Mouse (Mus musculus) forebrain, postnatal 0 days (tissue): Measurements from ENCODE around the gene Vcpkmt. TPM values are rescaled to one million over a fixed set of nuclear protein-coding genes. Genes with fewer than 3 reads are reported as not detected.

ENCODE experiments used
- ATAC-seq: fragments of 200-750 bp; cut with Nextera tagmentation; 2 replicates; pipeline ENCODE4 v1.8.0; 2017; ENCODE audit warnings: mild to moderate bottlenecking, moderate library complexity
- DNase-seq: peaks from one replicate; pipeline ENCODE4 v3.0.0-alpha.2; 2015
- H3K27ac ChIP-seq: fragments of 300-500 bp; sonication (generic); 2 replicates; pipeline ENCODE4 v1.5.1; 2014; ENCODE audit warnings: low read depth, mild to moderate bottlenecking, antibody characterized with exemption, low read length, moderate library complexity, mixed read lengths
- H3K27me3 ChIP-seq: fragments of 300-500 bp; sonication (generic); 2 replicates; pipeline ENCODE4 v1.6.1; 2014; ENCODE audit warnings: mild to moderate bottlenecking, low read length, mixed read lengths; ENCODE audit not compliant: insufficient read depth
- H3K36me3 ChIP-seq: fragments of 300-500 bp; sonication (generic); 2 replicates; pipeline ENCODE4 v1.6.1; 2014; ENCODE audit warnings: mild to moderate bottlenecking, moderate library complexity; ENCODE audit not compliant: insufficient read depth
- H3K4me1 ChIP-seq: fragments of 300-500 bp; sonication (generic); 2 replicates; pipeline ENCODE4 v1.6.1; 2014; ENCODE audit warnings: antibody characterized with exemption; ENCODE audit not compliant: insufficient read depth
- H3K4me2 ChIP-seq: fragments of 300-500 bp; sonication (generic); 2 replicates; pipeline ENCODE4 v1.6.1; 2014; ENCODE audit warnings: low read depth, mild to moderate bottlenecking, moderate library complexity
- H3K4me3 ChIP-seq: fragments of 300-500 bp; sonication (generic); 2 replicates; pipeline ENCODE4 v1.5.1; 2014; ENCODE audit warnings: low read depth, low read length, mixed read lengths
- H3K9ac ChIP-seq: fragments of 300-500 bp; sonication (generic); 2 replicates; pipeline ENCODE4 v1.6.1; 2014; ENCODE audit warnings: mild to moderate bottlenecking
- H3K9me3 ChIP-seq: fragments of 300-500 bp; sonication (generic); 2 replicates; pipeline ENCODE4 v1.6.1; 2016; ENCODE audit warnings: low read length
- CTCF ChIP-seq: sonication (generic); IDR thresholded peaks from 2 replicates; pipeline ENCODE4 v1.5.1; 2016; ENCODE audit warnings: antibody characterized with exemption, control low read depth, low read depth
- WGBS: fragments of 180-500 bp; shearing (Covaris S2); extraction: QIAGEN DNeasy Blood & Tissue Kit; methylation state at CpG from one replicate; pipeline ENCODE4 v1.1.7; 2014; 5-methylcytosine and 5-hydroxymethylcytosine counted together
- microRNA-seq, 2 experiments: library from miRNA; unstranded; fragments of <30 nt; microRNA quantifications; one replicate each; pipeline ENCODE4; 2016
- polyA plus RNA-seq: library from polyadenylated mRNA; unstranded; fragments of >200 nt; fragmentation: Nextera tagmentation; extraction: Ambion mirVana; gene quantifications from 2 replicates; pipeline ENCODE4 v1.2.1, GENCODE M21; 2015
- total RNA-seq: library from RNA; depleted of rRNA; stranded (reverse); fragments of >200 nt; gene quantifications from 2 replicates; pipeline ENCODE4 v1.2.3, GENCODE M21; 2014; rRNA removed

Gene Vcpkmt
- total and polyA plus RNA-seq, 2 experiments from 2014 or later = 8.9 to 39.2 TPM

- no peak overlapping the region for H3K4me3 ChIP-seq
- no peak overlapping the region for H3K4me2 ChIP-seq
- no peak for TF ChIP-seq CTCF
- DNase-seq = no peak
- no peak overlapping the region for H3K9ac ChIP-seq
- no peak overlapping the region for H3K27ac ChIP-seq
- no peaks in the 10 kb centered on the region for H3K36me3 ChIP-seq
- no peaks in the 10 kb centered on the region for H3K4me1 ChIP-seq
- no peak for ATAC-seq
- no peaks in the 10 kb centered on the region for H3K9me3 ChIP-seq
- no peaks in the 10 kb centered on the region for H3K27me3 ChIP-seq
- 87% methylated on average over 13 of the region's 13 CpGs for WGBS
These were observed 53.0 kb downstream of the Vcpkmt start for GRCm38 (mm10) chr12:69529694-69530403.

- no peak for TF ChIP-seq CTCF
- H3K4me2 ChIP-seq = no peak overlapping the region
- no peak overlapping the region for H3K9ac ChIP-seq
- H3K4me1 ChIP-seq = no peaks in the 10 kb centered on the region
- DNase-seq = no peak
- H3K27me3 ChIP-seq = no peaks in the 10 kb centered on the region
- WGBS = 92% methylated on average over 8 of the region's 8 CpGs
- H3K4me3 ChIP-seq = no peak overlapping the region
- H3K27ac ChIP-seq = no peak overlapping the region
- H3K36me3 ChIP-seq = no peaks in the 10 kb centered on the region
- H3K9me3 ChIP-seq = no peaks in the 10 kb centered on the region
- no peak for ATAC-seq
These were observed 54.4 kb downstream of the Vcpkmt start for GRCm38 (mm10) chr12:69528275-69529032.

Small RNA genes within 50 kb of the gene (microRNA-seq; reads per million reads assigned to microRNA genes)
- 0 reads per million in 2 experiments for gene Gm23018

Other genes starting within 250 kb of the Vcpkmt start
- 44.4 and 47.7 TPM in 2 replicates for gene Nemf, start 225.9 kb downstream of the Vcpkmt start, total RNA-seq
- gene Nemf, start 225.9 kb downstream of the Vcpkmt start, polyA plus RNA-seq = 47.6 and 64.7 TPM in 2 replicates
- 108 and 110 TPM in 2 replicates for gene Arf6, start 210.9 kb downstream of the Vcpkmt start, total RNA-seq
- 52.9 and 56.3 TPM in 2 replicates for gene Arf6, start 210.9 kb downstream of the Vcpkmt start, polyA plus RNA-seq
- gene Gm9887, start 210.6 kb downstream of the Vcpkmt start, total RNA-seq = 1.6 and 1.8 TPM in 2 replicates
- gene Gm9887, start 210.6 kb downstream of the Vcpkmt start, polyA plus RNA-seq = 1.1 and 1.8 TPM in 2 replicates
- 29.8 and 30.4 TPM in 2 replicates for gene Sos2, start 98.8 kb upstream of the Vcpkmt start, total RNA-seq
- 3.6 and 5.6 TPM in 2 replicates for gene Sos2, start 98.8 kb upstream of the Vcpkmt start, polyA plus RNA-seq
- 12.3 and 13.3 TPM in 2 replicates for gene L2hgdh, start 141.8 kb upstream of the Vcpkmt start, total RNA-seq
- 5.7 and 8.5 TPM in 2 replicates for gene L2hgdh, start 141.8 kb upstream of the Vcpkmt start, polyA plus RNA-seq
- gene Atp5s, start 141.9 kb upstream of the Vcpkmt start, total RNA-seq = 16.1 and 19.9 TPM in 2 replicates
- 23.0 and 25.7 TPM in 2 replicates for gene Atp5s, start 141.9 kb upstream of the Vcpkmt start, polyA plus RNA-seq
- gene Cdkl1, start 208.2 kb upstream of the Vcpkmt start, total RNA-seq = 30.8 and 35.7 TPM in 2 replicates
- gene Cdkl1, start 208.2 kb upstream of the Vcpkmt start, polyA plus RNA-seq = 13.7 and 16.9 TPM in 2 replicates